Mouse (Mus musculus) ES-Bruce4 (cell line): Measurements from ENCODE around the gene Mdga1.

Experiments used
- CTCF ChIP-seq: IDR thresholded peaks from one replicate; pipeline ENCODE4 v1.8.1; 2011; ENCODE audit warnings: low read depth, low read length
- EP300 ChIP-seq: IDR thresholded peaks from 2 replicates; pipeline ENCODE4 v1.6.1; 2011; ENCODE audit warnings: low read depth, low read length; ENCODE audit not compliant: insufficient read depth
- POLR2A ChIP-seq: IDR thresholded peaks from one replicate; pipeline ENCODE4 v1.8.1; 2011; ENCODE audit warnings: low read length; ENCODE audit not compliant: insufficient read depth

DNA sequence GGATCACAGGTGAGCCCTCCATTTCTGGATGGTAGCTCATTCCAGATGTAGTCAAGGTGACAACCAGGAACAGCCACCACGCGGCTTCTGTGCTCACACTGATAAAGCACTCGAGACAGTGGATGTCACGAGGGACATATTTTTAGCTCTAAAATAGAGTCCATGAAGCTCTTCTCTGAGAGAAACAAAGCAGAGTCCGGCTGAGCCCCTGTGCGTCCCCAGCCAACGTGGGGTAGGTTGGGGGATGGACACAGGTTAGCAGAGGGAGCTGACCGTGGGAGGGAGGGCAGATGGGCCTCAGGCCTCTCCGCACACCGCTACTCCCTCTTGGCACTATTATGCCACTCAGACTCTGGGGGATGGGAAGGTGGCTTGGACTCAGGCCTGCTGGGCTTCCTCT is 181.3 kb downstream of the Mdga1 start:
- TF ChIP-seq CTCF (no peak), POLR2A (no peak), EP300 (no peak)
